Mouse (Mus musculus) frontal cortex, postnatal 36 days (tissue): ENCODE data around the gene Bcl11b.

Experiments used
- DNase-seq, 2 experiments: peaks; one replicate each; pipeline ENCODE4 v3.0.0; 2022; ENCODE audit warnings: low spot score in 2 of 2

Bcl11b gene

GRCm38 (mm10) chr12:107934831-107935437 is 68.5 kb downstream of the Bcl11b start:
- no peak for DNase-seq

GRCm38 (mm10) chr12:107932140-107932539 is 71.3 kb downstream of the Bcl11b start:
- no peak for DNase-seq

- DNase-seq, result no peak
Observed at GRCm38 (mm10) chr12:107931476-107931875, 71.9 kb downstream of the Bcl11b start.

GRCm38 (mm10) chr12:107930611-107931350 is 72.6 kb downstream of the Bcl11b start:
- peak; percentile 64 to 76 for DNase-seq

GRCm38 (mm10) chr12:107928905-107929304 is 74.5 kb downstream of the Bcl11b start:
- no peak for DNase-seq

GRCm38 (mm10) chr12:107928464-107928901 is 74.9 kb downstream of the Bcl11b start:
- no peak for DNase-seq

GRCm38 (mm10) chr12:107927961-107928431 is 75.4 kb downstream of the Bcl11b start:
- peak in 1 of 2 experiments; percentile 47 for DNase-seq

- no peak for DNase-seq
Observed at GRCm38 (mm10) chr12:107926074-107926855, 77.1 kb downstream of the Bcl11b start.

GRCm38 (mm10) chr12:107924696-107925095 is 78.7 kb downstream of the Bcl11b start:
- no peak for DNase-seq

- no peak for DNase-seq
Observed at GRCm38 (mm10) chr12:107923963-107924362, 79.4 kb downstream of the Bcl11b start.

GRCm38 (mm10) chr12:107922180-107922579 is 81.2 kb downstream of the Bcl11b start:
- no peak for DNase-seq

- no peak for DNase-seq
Observed at GRCm38 (mm10) chr12:107921566-107921965, 81.8 kb downstream of the Bcl11b start.

GRCm38 (mm10) chr12:107921154-107921553 is 82.2 kb downstream of the Bcl11b start:
- DNase-seq, result no peak

GRCm38 (mm10) chr12:107920716-107921115 is 82.7 kb downstream of the Bcl11b start:
- DNase-seq, result no peak

- DNase-seq, result no peak
Observed at GRCm38 (mm10) chr12:107920076-107920475, 83.3 kb downstream of the Bcl11b start.

- no peak for DNase-seq
Observed at GRCm38 (mm10) chr12:107918779-107919178, 84.6 kb downstream of the Bcl11b start.

- DNase-seq, result no peak
Observed at GRCm38 (mm10) chr12:107916008-107916407, 87.4 kb downstream of the Bcl11b start.

- DNase-seq, result no peak
Observed at GRCm38 (mm10) chr12:107915396-107915795, 88.0 kb downstream of the Bcl11b start.

GRCm38 (mm10) chr12:107908826-107909225 is 94.6 kb downstream of the Bcl11b start:
- no peak for DNase-seq

GRCm38 (mm10) chr12:107905333-107905732 is 98.1 kb downstream of the Bcl11b start:
- DNase-seq, result no peak

- no peak for DNase-seq
Observed at GRCm38 (mm10) chr12:107904457-107904856, 98.9 kb downstream of the Bcl11b start.

- DNase-seq, result no peak
Observed at GRCm38 (mm10) chr12:107903949-107904348, 99.5 kb downstream of the Bcl11b start.
